Mouse (Mus musculus) forebrain, embryonic 12.5 days (tissue): ENCODE results near the gene Syce2. TPM values are rescaled to one million over a fixed set of nuclear protein-coding genes. Genes with fewer than 3 reads are reported as not detected.
A peak's percentile ranks its signal among the peaks of the same experiment; 100 is the strongest.
"Not testable (repeated sequence)": the region's sequence is repeated elsewhere in the genome, so short reads cannot be mapped to it uniquely, and the experiment has no call there.

ENCODE experiments used
- ATAC-seq: fragments of 200-750 bp; cut with Nextera tagmentation; 2 replicates; pipeline ENCODE4 v1.8.0; 2017; ENCODE audit warnings: moderate TSS enrichment; ENCODE audit not compliant: low FRiP score
- H3K27ac ChIP-seq: fragments of 300-500 bp; sonication (generic); 2 replicates; pipeline ENCODE4 v1.5.1; 2016; ENCODE audit warnings: mild to moderate bottlenecking
- H3K27me3 ChIP-seq: fragments of 300-500 bp; sonication (generic); 2 replicates; pipeline ENCODE4 v1.6.1; 2016; ENCODE audit warnings: mild to moderate bottlenecking
- H3K36me3 ChIP-seq: fragments of 300-500 bp; sonication (generic); replicated peaks from 2 replicates; pipeline ENCODE4 v1.6.1; 2016; ENCODE audit warnings: mild to moderate bottlenecking
- H3K4me1 ChIP-seq: fragments of 300-500 bp; sonication (generic); 2 replicates; pipeline ENCODE4 v1.6.1; 2016
- H3K4me2 ChIP-seq: fragments of 300-500 bp; sonication (generic); 2 replicates; pipeline ENCODE4 v1.6.1; 2016; ENCODE audit warnings: mild to moderate bottlenecking, moderate library complexity
- H3K4me3 ChIP-seq: fragments of 300-500 bp; sonication (generic); replicated peaks from 2 replicates; pipeline ENCODE4 v1.5.1; 2016; ENCODE audit warnings: mild to moderate bottlenecking
- H3K9ac ChIP-seq: fragments of 300-500 bp; sonication (generic); 2 replicates; pipeline ENCODE4 v1.6.1; 2016; ENCODE audit warnings: mild to moderate bottlenecking
- H3K9me3 ChIP-seq: fragments of 300-500 bp; sonication (generic); 2 replicates; pipeline ENCODE4 v1.6.1; 2016
- WGBS: fragments of 180-500 bp; shearing (Covaris S2); methylation state at CpG from one replicate; pipeline ENCODE4 v1.1.7; 2016; 5-methylcytosine and 5-hydroxymethylcytosine counted together
- polyA plus RNA-seq: library from polyadenylated mRNA; unstranded; fragments of >200 nt; fragmentation: Nextera tagmentation; extraction: Ambion mirVana; gene quantifications from 2 replicates; pipeline ENCODE4 v1.2.1, GENCODE M21; 2016

The Syce2 gene
- polyA plus RNA-seq, 1 experiment from 2014 or later = 76.7 TPM

GRCm38 (mm10) chr8:84889141-84889540 is 17.2 kb downstream of the Syce2 start:
- 91% methylated on average over 1 of the region's 1 CpGs for WGBS
- H3K36me3 ChIP-seq = peaks cover 42% of the 10 kb centered on the region

DNA sequence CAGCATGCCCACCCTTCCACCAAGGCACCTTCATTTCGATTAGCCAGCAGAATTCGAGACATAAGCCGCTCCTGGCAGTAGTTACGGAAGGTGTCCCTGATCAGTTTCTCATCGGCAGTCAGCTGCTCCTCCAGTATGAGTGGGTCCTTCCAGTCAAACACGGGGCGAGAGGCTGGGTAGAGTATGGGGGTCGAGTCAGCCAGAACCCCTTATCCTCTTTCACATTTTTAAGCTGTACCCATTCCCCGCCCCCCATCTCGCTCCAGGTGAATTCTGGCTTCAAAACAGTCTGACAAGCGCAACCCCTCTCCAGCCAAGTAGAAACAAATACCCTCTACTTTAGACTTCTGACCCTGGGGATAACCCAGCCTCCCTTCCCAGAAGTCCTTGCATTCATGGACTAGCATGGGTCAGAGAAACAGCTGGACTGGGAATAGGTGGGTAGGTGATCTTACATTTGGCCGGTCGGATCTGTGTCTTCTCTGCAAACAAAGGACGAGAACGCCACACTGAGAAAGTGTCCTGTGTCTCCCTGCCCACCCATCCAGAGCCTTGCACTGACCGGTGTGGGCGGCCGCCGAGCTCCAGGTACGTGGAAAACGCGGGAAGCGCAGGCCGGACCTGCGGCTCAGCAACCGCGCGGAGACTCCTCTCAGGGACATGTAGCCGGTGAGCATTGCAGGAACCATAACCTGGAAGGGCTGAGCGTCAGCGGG is 21.2 kb downstream of the Syce2 start:
- Histone ChIP-seq H3K9me3 (no peaks in the 10 kb centered on the region), H3K4me1 (peaks cover 19% of the 10 kb centered on the region), H3K4me2 (peak overlapping the region; percentile 90), H3K9ac (peak overlapping the region; percentile 79), H3K27ac (peak overlapping the region; percentile 54; the same call in 1 of the 2 replicates), H3K4me3 (peak overlapping the region; percentile 68), H3K36me3 (peaks cover 15% of the 10 kb centered on the region), H3K27me3 (no peaks in the 10 kb centered on the region)
- peak; percentile 54 for ATAC-seq
- WGBS = 12% methylated on average over 31 of the region's 31 CpGs

More at GRCm38 (mm10) chr8:84889141-84889540, 17.2 kb downstream of the Syce2 start:
- Histone ChIP-seq H3K9me3 (no peaks in the 10 kb centered on the region), H3K9ac (no peak overlapping the region), H3K4me3 (no peak overlapping the region), H3K4me2 (no peak overlapping the region), H3K27ac (no peak overlapping the region), H3K4me1 (peaks cover 16% of the 10 kb centered on the region), H3K27me3 (no peaks in the 10 kb centered on the region)
- no peak for ATAC-seq

- Histone ChIP-seq H3K4me1 (peaks cover 19% of the 10 kb centered on the region), H3K9me3 (no peaks in the 10 kb centered on the region), H3K27ac (peak within 1 kb of the TSS; percentile 54; the same call in 1 of the 2 replicates), H3K4me2 (peak within 1 kb of the TSS; percentile 90), H3K36me3 (peaks cover 9% of the 10 kb centered on the region), H3K4me3 (peak within 1 kb of the TSS; percentile 68), H3K9ac (peak within 1 kb of the TSS; percentile 79), H3K27me3 (no peaks in the 10 kb centered on the region)
- 0% methylated on average over 11 of the region's 11 CpGs for WGBS
- peak; percentile 96 for ATAC-seq
Observed at GRCm38 (mm10) chr8:84893709-84894134, 21.8 kb downstream of the Syce2 start, which contains the start of gene Gcdh. Gcdh (minus strand) TSS chr8:84893921.

DNA sequence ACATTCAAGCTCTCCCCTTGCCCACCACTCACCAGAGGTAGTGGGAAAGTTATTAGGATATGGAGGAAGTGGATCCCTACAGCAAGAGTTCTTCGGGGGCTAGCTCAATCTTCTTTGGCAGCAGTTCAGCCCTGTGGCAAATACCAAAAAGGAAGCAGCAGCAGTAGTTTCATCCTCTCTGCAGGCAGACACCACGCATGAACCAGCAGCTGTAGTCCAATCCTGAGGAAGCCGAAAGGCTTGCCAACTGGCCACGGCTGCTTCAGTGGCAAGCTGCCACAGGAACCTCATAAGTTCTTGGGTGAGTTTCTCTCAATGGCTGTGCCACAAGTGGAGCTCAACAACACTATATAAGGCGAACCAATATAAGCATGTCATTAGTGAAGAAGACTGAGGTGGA is 24.1 kb downstream of the Syce2 start:
- 90% methylated on average over 5 of the region's 5 CpGs for WGBS
- H3K9ac ChIP-seq = no peak overlapping the region
- H3K4me3 ChIP-seq = no peak overlapping the region

DNA sequence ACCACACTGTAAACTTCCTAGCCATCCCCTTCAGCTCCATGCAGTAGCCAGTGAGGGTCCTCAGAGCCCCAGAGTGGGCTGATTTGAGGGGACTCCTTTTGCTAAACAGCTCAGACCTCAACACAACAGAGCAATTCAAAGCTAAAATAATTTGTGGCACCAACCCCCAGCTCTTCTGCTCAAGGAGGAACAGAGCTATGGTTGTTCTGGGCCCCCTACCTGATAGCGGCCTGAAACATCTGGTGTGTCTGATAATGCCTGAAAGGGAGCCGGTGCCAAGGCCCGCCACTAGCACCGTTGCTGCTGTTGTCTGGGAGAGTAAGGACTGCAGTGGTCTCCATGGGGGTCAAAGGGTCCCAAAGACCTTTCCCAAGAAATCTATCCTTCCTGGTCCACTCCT is 29.2 kb downstream of the Syce2 start:
- peaks cover 14% of the 10 kb centered on the region; the same call in 1 of the 2 replicates for H3K4me1 ChIP-seq
- no peaks in the 10 kb centered on the region for H3K9me3 ChIP-seq
- ATAC-seq = no peak
- 77% methylated on average over 4 of the region's 4 CpGs for WGBS
- peaks cover 18% of the 10 kb centered on the region for H3K27me3 ChIP-seq
- H3K27ac ChIP-seq = no peak overlapping the region
- no peak overlapping the region for H3K4me2 ChIP-seq
- no peaks in the 10 kb centered on the region for H3K36me3 ChIP-seq
- no peak overlapping the region for H3K4me3 ChIP-seq
- H3K9ac ChIP-seq = no peak overlapping the region

More for the DNA sequence above, 24.1 kb downstream of the Syce2 start:
- peaks cover 19% of the 10 kb centered on the region for H3K4me1 ChIP-seq
- no peak for ATAC-seq
- no peaks in the 10 kb centered on the region for H3K9me3 ChIP-seq
- no peaks in the 10 kb centered on the region; the same call in 1 of the 2 replicates for H3K27me3 ChIP-seq
- H3K27ac ChIP-seq = no peak overlapping the region
- H3K4me2 ChIP-seq = no peak overlapping the region
- H3K36me3 ChIP-seq = peaks cover under 1% of the 10 kb centered on the region; the same call in 1 of the 2 replicates

- Histone ChIP-seq H3K27me3 (peaks cover 18% of the 10 kb centered on the region), H3K27ac (peak within 1 kb of the TSS; percentile 15; the same call in 1 of the 2 replicates)
Observed at GRCm38 (mm10) chr8:84901752-84902151, 29.8 kb downstream of the Syce2 start, which contains the start of gene Klf1. Klf1 (plus strand) TSS chr8:84901928.

GRCm38 (mm10) chr8:84902367-84902919 is 30.5 kb downstream of the Syce2 start:
- Histone ChIP-seq H3K27me3 (peaks cover 18% of the 10 kb centered on the region), H3K9me3 (no peaks in the 10 kb centered on the region), H3K36me3 (no peaks in the 10 kb centered on the region), H3K9ac (peak overlapping the region; percentile 60), H3K4me3 (peak overlapping the region; percentile 53), H3K4me1 (peaks cover 14% of the 10 kb centered on the region; the same call in 1 of the 2 replicates), H3K4me2 (peak overlapping the region; percentile 82), H3K27ac (peak overlapping the region; percentile 15; the same call in 1 of the 2 replicates)
- 3% methylated on average over 24 of the region's 24 CpGs for WGBS
- no peak; the same call in none of the 2 replicates for ATAC-seq

More at GRCm38 (mm10) chr8:84901752-84902151, 29.8 kb downstream of the Syce2 start, which contains the start of gene Klf1:
- Histone ChIP-seq H3K36me3 (no peaks in the 10 kb centered on the region), H3K9ac (peak within 1 kb of the TSS; percentile 60), H3K9me3 (no peaks in the 10 kb centered on the region), H3K4me1 (peaks cover 14% of the 10 kb centered on the region; the same call in 1 of the 2 replicates), H3K4me2 (peak within 1 kb of the TSS; percentile 82), H3K4me3 (peak within 1 kb of the TSS; percentile 53)
- no peak for ATAC-seq
- WGBS = 75% methylated on average over 3 of the region's 3 CpGs

DNA sequence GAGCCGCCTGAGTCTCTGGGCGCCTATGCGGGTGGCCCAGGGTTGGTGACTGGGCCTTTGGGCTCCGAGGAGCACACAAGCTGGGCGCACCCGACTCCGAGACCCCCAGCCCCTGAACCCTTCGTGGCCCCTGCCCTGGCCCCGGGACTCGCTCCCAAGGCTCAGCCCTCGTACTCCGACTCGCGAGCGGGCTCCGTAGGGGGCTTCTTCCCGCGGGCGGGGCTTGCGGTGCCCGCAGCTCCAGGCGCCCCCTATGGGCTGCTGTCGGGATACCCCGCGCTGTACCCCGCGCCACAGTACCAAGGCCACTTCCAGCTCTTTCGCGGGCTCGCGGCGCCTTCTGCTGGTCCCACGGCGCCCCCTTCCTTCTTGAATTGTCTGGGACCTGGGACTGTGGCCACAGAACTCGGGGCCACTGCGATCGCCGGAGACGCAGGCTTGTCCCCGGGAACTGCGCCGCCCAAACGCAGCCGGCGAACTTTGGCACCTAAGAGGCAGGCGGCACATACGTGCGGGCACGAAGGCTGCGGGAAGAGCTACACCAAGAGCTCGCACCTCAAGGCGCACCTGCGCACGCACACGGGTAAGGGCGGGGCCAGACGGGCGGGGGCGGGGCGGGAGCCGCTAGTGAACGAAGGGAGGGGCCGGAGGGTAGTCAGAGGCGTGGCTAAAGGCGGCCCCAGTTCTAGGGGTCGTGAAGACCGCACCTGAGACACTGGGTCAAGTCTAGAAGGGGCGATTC is 31.2 kb downstream of the Syce2 start:
- under 1% methylated on average over 68 of the region's 68 CpGs for WGBS
- Histone ChIP-seq H3K27ac (0 out of 2 replicates have a peak overlapping the region, but pooled peaks have one; percentile 33), H3K4me1 (peaks cover 16% of the 10 kb centered on the region), H3K4me3 (peak overlapping the region; percentile 53), H3K4me2 (peak overlapping the region; percentile 82), H3K27me3 (peaks cover 18% of the 10 kb centered on the region), H3K9me3 (no peaks in the 10 kb centered on the region), H3K36me3 (no peaks in the 10 kb centered on the region), H3K9ac (peak overlapping the region; percentile 60)
- peak; percentile 90 for ATAC-seq

GRCm38 (mm10) chr8:84904351-84904750 is 32.4 kb downstream of the Syce2 start:
- Histone ChIP-seq H3K9ac (no peak overlapping the region), H3K36me3 (no peaks in the 10 kb centered on the region), H3K4me2 (no peak overlapping the region), H3K27ac (no peak overlapping the region), H3K4me1 (peaks cover 24% of the 10 kb centered on the region), H3K27me3 (peaks cover 24% of the 10 kb centered on the region), H3K9me3 (no peaks in the 10 kb centered on the region), H3K4me3 (no peak overlapping the region)
- no peak for ATAC-seq
- 89% methylated on average over 7 of the region's 7 CpGs for WGBS

DNA sequence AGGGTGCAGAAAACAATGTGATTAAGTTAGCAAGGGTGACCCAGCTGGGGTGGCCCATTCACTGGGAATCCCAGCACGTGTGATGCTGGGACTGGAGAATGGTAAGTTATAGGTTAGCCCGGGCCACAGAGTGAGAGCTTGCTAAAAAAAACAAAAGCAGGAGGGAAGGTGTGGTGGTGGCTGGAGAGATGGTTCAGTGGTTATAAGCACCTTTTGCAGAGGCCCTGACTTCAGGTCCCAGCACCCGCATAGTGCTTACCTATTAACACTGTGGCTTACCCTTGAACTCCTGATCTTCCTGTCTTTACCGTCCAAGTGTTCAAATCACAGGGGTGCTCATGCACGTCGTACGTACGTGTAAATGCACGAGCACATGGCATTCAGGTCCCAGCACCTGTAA is 35.1 kb downstream of the Syce2 start:
- H3K9ac ChIP-seq = no peak overlapping the region
- no peak overlapping the region for H3K4me3 ChIP-seq
- no peak for ATAC-seq
- WGBS = 90% methylated on average over 9 of the region's 9 CpGs
- H3K36me3 ChIP-seq = peaks cover 20% of the 10 kb centered on the region; the same call in 1 of the 2 replicates
- H3K27me3 ChIP-seq = peaks cover 48% of the 10 kb centered on the region
- H3K4me2 ChIP-seq = no peak overlapping the region
- no peaks in the 10 kb centered on the region for H3K9me3 ChIP-seq
- no peak overlapping the region for H3K27ac ChIP-seq
- H3K4me1 ChIP-seq = peaks cover 25% of the 10 kb centered on the region

DNA sequence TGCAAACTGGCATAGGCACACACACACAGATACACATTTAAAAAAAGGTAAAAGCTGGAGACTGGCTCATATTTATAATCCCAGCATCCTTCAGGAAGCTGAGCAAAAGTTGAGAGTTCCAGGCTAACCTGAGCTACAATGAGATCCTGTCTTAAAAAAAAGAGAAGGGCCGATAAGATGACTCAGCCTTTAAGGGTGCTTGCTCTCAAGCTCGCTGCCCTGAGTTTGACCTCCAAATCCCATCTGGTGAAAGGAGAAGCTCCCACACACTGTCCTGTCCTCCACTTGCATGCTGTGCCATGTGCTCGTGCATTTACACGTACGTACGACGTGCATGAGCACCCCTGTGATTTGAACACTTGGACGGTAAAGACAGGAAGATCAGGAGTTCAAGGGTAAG is 35.6 kb downstream of the Syce2 start:
- 78% methylated on average over 8 of the region's 8 CpGs for WGBS
- ATAC-seq = no peak
- peaks cover 48% of the 10 kb centered on the region for H3K27me3 ChIP-seq

GRCm38 (mm10) chr8:84907979-84908378 is 36.1 kb downstream of the Syce2 start:
- not testable (repeated sequence) for H3K9ac ChIP-seq, H3K27ac ChIP-seq, H3K9me3 ChIP-seq
- 37% methylated on average over 7 of the region's 7 CpGs for WGBS
- peaks cover 24% of the 10 kb centered on the region for H3K4me1 ChIP-seq
- peak overlapping the region; percentile 78 for H3K4me2 ChIP-seq
- peaks cover 52% of the 10 kb centered on the region for H3K27me3 ChIP-seq
- ATAC-seq = 0 out of 2 replicates have a peak, but pooled peaks have one; percentile 2
- peak overlapping the region; percentile 50 for H3K4me3 ChIP-seq
- peaks cover 29% of the 10 kb centered on the region for H3K36me3 ChIP-seq

More for the DNA sequence above, 35.6 kb downstream of the Syce2 start:
- no peak overlapping the region for H3K9ac ChIP-seq
- H3K27ac ChIP-seq = no peak overlapping the region
- no peak overlapping the region for H3K4me3 ChIP-seq
- H3K4me2 ChIP-seq = no peak overlapping the region
- H3K36me3 ChIP-seq = peaks cover 25% of the 10 kb centered on the region
- peaks cover 24% of the 10 kb centered on the region for H3K4me1 ChIP-seq
- no peaks in the 10 kb centered on the region for H3K9me3 ChIP-seq
